In genomic region chr1:33684459-33684858, GRCm38 (mm10) we compare ENCODE assay signal across 9 mouse cellular contexts. TPM values are rescaled to one million over a fixed set of nuclear protein-coding genes. Genes with fewer than 3 reads are reported as not detected.
DNase-seq lines count a peak whose midpoint lies in the region; ATAC-seq lines count a peak whose summit lies in the region.
"Had no signal": no experiment of that assay in that cellular context is flagged by ENCODE, and none has a peak within 500 bp of the region (broad histone marks: within the 10 kb centered on the region; RNA-seq: fewer than 3 reads in every experiment).

No protein-coding gene starts in this region.

- H3K9ac ChIP-seq in hindbrain, embryonic 11.5 days (ENCODE audit: low read depth, low read length) = no peak overlapping the region
- H3K9ac ChIP-seq in hindbrain, embryonic 12.5 days = no peak overlapping the region
- no peak overlapping the region for H3K9ac ChIP-seq in forebrain, embryonic 12.5 days
- H3K9ac ChIP-seq in intestine, embryonic 16.5 days (ENCODE audit: low read depth, low read length) = no peak overlapping the region
- H3K9ac ChIP-seq: neural tube, embryonic 12.5 days had no signal

- no peak overlapping the region for H3K4me3 ChIP-seq in hindbrain, embryonic 11.5 days (ENCODE audit: low read depth, low read length)
- no peak overlapping the region for H3K4me3 ChIP-seq in hindbrain, embryonic 12.5 days
- no peak overlapping the region for H3K4me3 ChIP-seq in forebrain, embryonic 12.5 days (replicated peaks)
- H3K4me3 ChIP-seq in intestine, embryonic 16.5 days (ENCODE audit: low read length) = no peak overlapping the region
- H3K4me3 ChIP-seq: neural tube, embryonic 12.5 days had no signal

- H3K9me3 ChIP-seq in hindbrain, embryonic 11.5 days (ENCODE audit: control insufficient read depth, low read length) = no peaks in the 10 kb centered on the region
- no peaks in the 10 kb centered on the region for H3K9me3 ChIP-seq in hindbrain, embryonic 12.5 days (replicated peaks)
- H3K9me3 ChIP-seq in forebrain, embryonic 12.5 days = no peaks in the 10 kb centered on the region
- H3K9me3 ChIP-seq in intestine, embryonic 16.5 days (ENCODE audit: control insufficient read depth, low read length) = no peaks in the 10 kb centered on the region
- H3K9me3 ChIP-seq: neural tube, embryonic 12.5 days had no signal

- peak; percentile 33 for DNase-seq in hindbrain, embryonic 11.5 days (ENCODE audit: low spot score)
- DNase-seq in ZHBTc4 (ENCODE audit: low read depth, low spot score) = peak; percentile 65
- peak; percentile 25 to 47 for DNase-seq in kidney, postnatal 4 days
- DNase-seq in thymus, postnatal 25 days = peak; percentile 21

- no peak overlapping the region for H3K4me2 ChIP-seq in hindbrain, embryonic 11.5 days (replicated peaks; ENCODE audit: low read depth, low read length)
- H3K4me2 ChIP-seq in hindbrain, embryonic 12.5 days (replicated peaks) = no peak overlapping the region
- no peak overlapping the region for H3K4me2 ChIP-seq in forebrain, embryonic 12.5 days
- H3K4me2 ChIP-seq in intestine, embryonic 16.5 days (ENCODE audit: low read depth, low read length) = no peak overlapping the region
- H3K4me2 ChIP-seq: neural tube, embryonic 12.5 days had no signal

- no peak for ATAC-seq in hindbrain, embryonic 11.5 days (ENCODE audit: low FRiP score)
- no peak for ATAC-seq in hindbrain, embryonic 12.5 days (ENCODE audit: low FRiP score)
- ATAC-seq in CD4-positive, CD25-positive, alpha-beta regulatory T cell, adult 4 months = peak; percentile 88
- no peak for ATAC-seq in forebrain, embryonic 12.5 days (ENCODE audit: low FRiP score)
- no peak for ATAC-seq in intestine, embryonic 16.5 days

- no peaks in the 10 kb centered on the region for H3K27me3 ChIP-seq in hindbrain, embryonic 11.5 days (ENCODE audit: control insufficient read depth, insufficient read depth, low read length)
- no peaks in the 10 kb centered on the region for H3K27me3 ChIP-seq in hindbrain, embryonic 12.5 days
- H3K27me3 ChIP-seq in forebrain, embryonic 12.5 days = no peaks in the 10 kb centered on the region
- H3K27me3 ChIP-seq in intestine, embryonic 16.5 days (replicated peaks; ENCODE audit: control insufficient read depth, insufficient read depth, low read length) = no peaks in the 10 kb centered on the region
- H3K27me3 ChIP-seq: neural tube, embryonic 12.5 days had no signal

- no peak overlapping the region for H3K27ac ChIP-seq in hindbrain, embryonic 11.5 days (ENCODE audit: low read depth, low read length)
- no peak overlapping the region for H3K27ac ChIP-seq in hindbrain, embryonic 12.5 days
- no peak overlapping the region for H3K27ac ChIP-seq in forebrain, embryonic 12.5 days
- no peak overlapping the region for H3K27ac ChIP-seq in intestine, embryonic 16.5 days (ENCODE audit: low read length)
- H3K27ac ChIP-seq: neural tube, embryonic 12.5 days had no signal

- WGBS in hindbrain, embryonic 11.5 days = 72% methylated on average over 8 of the region's 8 CpGs
- 77% methylated on average over 8 of the region's 8 CpGs for WGBS in hindbrain, embryonic 12.5 days
- WGBS in forebrain, embryonic 12.5 days = 76% methylated on average over 8 of the region's 8 CpGs
- WGBS in intestine, embryonic 16.5 days = 66% methylated on average over 8 of the region's 8 CpGs

- no peaks in the 10 kb centered on the region for H3K36me3 ChIP-seq in hindbrain, embryonic 11.5 days (ENCODE audit: control insufficient read depth, insufficient read depth, low read length)
- H3K36me3 ChIP-seq in hindbrain, embryonic 12.5 days = no peaks in the 10 kb centered on the region
- H3K36me3 ChIP-seq in forebrain, embryonic 12.5 days (replicated peaks) = no peaks in the 10 kb centered on the region
- no peaks in the 10 kb centered on the region for H3K36me3 ChIP-seq in intestine, embryonic 16.5 days (ENCODE audit: control insufficient read depth, insufficient read depth, low read length)
- H3K36me3 ChIP-seq: neural tube, embryonic 12.5 days had no signal

- H3K4me1 ChIP-seq in hindbrain, embryonic 11.5 days (replicated peaks; ENCODE audit: control insufficient read depth, insufficient read depth, low read length) = no peaks in the 10 kb centered on the region
- H3K4me1 ChIP-seq in hindbrain, embryonic 12.5 days = no peaks in the 10 kb centered on the region
- no peaks in the 10 kb centered on the region for H3K4me1 ChIP-seq in forebrain, embryonic 12.5 days
- no peaks in the 10 kb centered on the region for H3K4me1 ChIP-seq in intestine, embryonic 16.5 days (ENCODE audit: control insufficient read depth, insufficient read depth, low read length)
- H3K4me1 ChIP-seq: neural tube, embryonic 12.5 days had no signal

RNA-seq across cellular contexts. Expression of gene Prim2, which starts 14.9 kb away (rescaled TPM):
- 44.1 and 48.5 TPM in 2 replicates for polyA plus RNA-seq in hindbrain, embryonic 11.5 days (2014; fragmentation: Nextera tagmentation; extraction: Ambion mirVana)
- 30.0 and 31.1 TPM in 2 replicates for polyA plus RNA-seq in hindbrain, embryonic 12.5 days (2016; fragmentation: Nextera tagmentation; extraction: Ambion mirVana)
- polyA plus RNA-seq in CD4-positive, CD25-positive, alpha-beta regulatory T cell, adult 4 months (2017; shearing (Covaris generic)) = 10 to 100 TPM; 19.8 to 23.3 TPM
- polyA plus RNA-seq in forebrain, embryonic 12.5 days (2016; fragmentation: Nextera tagmentation; extraction: Ambion mirVana) = 50.0 and 50.7 TPM in 2 replicates
- 22.6 and 26.3 TPM in 2 replicates for polyA plus RNA-seq in intestine, embryonic 16.5 days (2015; fragmentation: Nextera tagmentation; extraction: Ambion mirVana)

RNA-seq across cellular contexts. Expression of gene Rab23, which starts 35.2 kb away (rescaled TPM):
- polyA plus RNA-seq in hindbrain, embryonic 11.5 days (2014; fragmentation: Nextera tagmentation; extraction: Ambion mirVana) = 23.2 and 25.2 TPM in 2 replicates
- 31.0 and 31.2 TPM in 2 replicates for polyA plus RNA-seq in hindbrain, embryonic 12.5 days (2016; fragmentation: Nextera tagmentation; extraction: Ambion mirVana)
- 1 to 10 TPM; 8.0 to 9.7 TPM for polyA plus RNA-seq in CD4-positive, CD25-positive, alpha-beta regulatory T cell, adult 4 months (2017; shearing (Covaris generic))
- polyA plus RNA-seq in forebrain, embryonic 12.5 days (2016; fragmentation: Nextera tagmentation; extraction: Ambion mirVana) = 30.7 and 32.3 TPM in 2 replicates
- polyA plus RNA-seq in intestine, embryonic 16.5 days (2015; fragmentation: Nextera tagmentation; extraction: Ambion mirVana) = 16.3 and 16.9 TPM in 2 replicates
